Mouse (Mus musculus) cortical plate, adult 2 months (tissue): Measurements from ENCODE around the gene Tex22. TPM values are rescaled to one million over a fixed set of nuclear protein-coding genes. Genes with fewer than 3 reads are reported as not detected.

Source experiments
- H3K27ac ChIP-seq: fragments of 200-500 bp; 2 replicates; pipeline ENCODE4 v1.5.1; 2012; ENCODE audit warnings: low read length, control low read depth, inconsistent platforms; ENCODE audit not compliant: insufficient read depth
- H3K4me1 ChIP-seq: fragments of 200-500 bp; 2 replicates; pipeline ENCODE4 v1.6.1; 2011; ENCODE audit warnings: low read length; ENCODE audit not compliant: control insufficient read depth, insufficient read depth
- H3K4me3 ChIP-seq: fragments of 200-500 bp; 2 replicates; pipeline ENCODE4 v1.5.1; 2011; ENCODE audit warnings: mild to moderate bottlenecking, low read length, control low read depth; ENCODE audit not compliant: insufficient read depth
- CTCF ChIP-seq: fragments of 200-500 bp; IDR thresholded peaks from 2 replicates; pipeline ENCODE4 v1.5.1; 2011; ENCODE audit warnings: mild to moderate bottlenecking, control low read depth, low read length; ENCODE audit not compliant: insufficient read depth; ENCODE audit errors: extremely low read depth
- POLR2A ChIP-seq: fragments of 200-500 bp; IDR thresholded peaks from 2 replicates; pipeline ENCODE4 v1.6.1; 2011; ENCODE audit warnings: mild to moderate bottlenecking, low read length, control low read depth; ENCODE audit not compliant: insufficient read depth; ENCODE audit errors: extremely low read depth
- polyA plus RNA-seq: library from polyadenylated mRNA; depleted of rRNA; stranded (reverse); fragments of >200 nt; gene quantifications from 2 replicates; pipeline ENCODE4 v1.2.3, GENCODE M21; 2012

The Tex22 gene
- polyA plus RNA-seq, 1 experiment: not detected

DNA sequence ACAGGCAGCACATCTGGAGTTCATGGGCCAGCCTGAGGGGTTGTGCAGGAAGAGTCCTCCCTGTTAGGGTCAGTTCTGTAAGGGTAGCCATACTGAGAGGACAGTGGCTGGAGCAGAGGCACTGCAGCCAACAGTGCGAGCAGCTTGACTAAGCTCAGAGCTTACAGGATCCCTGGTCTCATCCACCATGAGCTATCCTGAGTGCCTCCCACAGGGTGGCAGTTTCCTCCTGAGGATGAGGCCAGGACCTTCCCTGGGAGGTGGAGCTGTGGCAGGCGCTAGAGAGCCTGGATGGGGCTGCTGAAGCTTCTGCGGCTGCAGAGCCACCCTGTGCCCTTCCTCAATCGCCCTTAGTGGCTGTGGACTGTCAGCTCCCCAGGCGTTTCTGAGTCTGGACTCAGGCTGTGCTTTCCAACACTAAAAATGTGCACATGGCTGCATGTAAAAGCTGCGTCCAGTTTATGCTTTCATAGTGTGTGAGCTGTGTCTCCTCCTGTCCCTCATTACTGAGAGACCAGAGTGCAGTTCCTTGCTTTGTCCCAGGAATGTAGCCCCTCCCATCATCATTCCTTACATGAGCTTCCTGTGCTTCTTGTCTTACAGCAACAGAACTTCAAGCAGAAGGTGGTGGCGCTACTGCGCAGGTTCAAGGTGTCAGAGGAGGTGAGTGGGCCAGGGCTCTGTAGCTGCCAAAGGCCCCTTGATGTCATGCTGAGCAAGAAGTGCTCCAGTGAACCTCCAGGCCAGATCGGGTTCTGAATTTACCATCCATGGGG is 22.5 kb upstream of the Tex22 start:
- Histone ChIP-seq H3K4me3 (no peak overlapping the region), H3K4me1 (peaks cover 1% of the 10 kb centered on the region; the same call in 1 of the 2 replicates), H3K27ac (no peak overlapping the region)
- no peak for TF ChIP-seq CTCF
- TF ChIP-seq POLR2A: no peak

DNA sequence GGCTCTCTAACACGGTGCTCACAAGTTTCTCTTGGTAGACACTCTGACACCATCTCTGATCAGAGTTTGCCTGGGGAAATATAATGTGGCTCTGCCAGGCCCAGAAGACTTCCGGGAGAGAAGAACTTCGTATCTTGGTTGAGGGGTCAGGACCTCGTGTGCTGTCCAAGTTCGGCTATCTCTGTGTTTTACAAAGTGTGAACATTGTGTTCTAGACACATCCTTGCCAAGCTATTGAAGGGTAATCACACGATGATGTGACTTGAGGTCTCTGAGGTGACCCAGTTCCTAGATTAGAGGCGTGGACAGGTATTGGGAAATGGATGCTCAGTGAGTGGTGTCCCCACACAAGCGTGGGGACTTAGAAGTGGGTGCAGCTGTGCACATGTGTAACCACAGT is 18.2 kb upstream of the Tex22 start:
- TF ChIP-seq POLR2A (no peak), CTCF (no peak)
- Histone ChIP-seq H3K27ac (no peak overlapping the region), H3K4me1 (no peaks in the 10 kb centered on the region), H3K4me3 (no peak overlapping the region)

DNA sequence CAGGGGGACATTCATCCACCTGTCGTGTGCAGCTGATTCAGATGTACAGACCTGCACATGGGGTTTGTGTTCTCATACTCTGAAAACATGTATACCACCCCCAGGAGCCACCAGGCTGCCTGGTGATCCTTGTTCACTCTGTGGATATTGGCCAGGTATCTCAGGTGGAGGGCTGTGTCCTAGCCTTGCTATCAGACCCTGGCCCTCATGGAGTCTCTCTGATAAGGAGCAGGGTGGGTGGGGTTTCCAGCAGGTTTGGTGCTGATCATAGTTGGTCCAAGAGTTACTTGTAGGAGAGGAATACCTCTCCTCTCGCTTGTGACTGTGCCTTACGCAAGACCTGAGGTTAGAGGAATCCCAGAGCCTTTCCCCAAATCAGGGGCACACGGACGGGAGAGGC is 14.1 kb upstream of the Tex22 start:
- no peaks in the 10 kb centered on the region for H3K4me1 ChIP-seq
- no peak overlapping the region for H3K27ac ChIP-seq
- no peak for TF ChIP-seq CTCF
- TF ChIP-seq POLR2A: no peak
- no peak overlapping the region for H3K4me3 ChIP-seq

DNA sequence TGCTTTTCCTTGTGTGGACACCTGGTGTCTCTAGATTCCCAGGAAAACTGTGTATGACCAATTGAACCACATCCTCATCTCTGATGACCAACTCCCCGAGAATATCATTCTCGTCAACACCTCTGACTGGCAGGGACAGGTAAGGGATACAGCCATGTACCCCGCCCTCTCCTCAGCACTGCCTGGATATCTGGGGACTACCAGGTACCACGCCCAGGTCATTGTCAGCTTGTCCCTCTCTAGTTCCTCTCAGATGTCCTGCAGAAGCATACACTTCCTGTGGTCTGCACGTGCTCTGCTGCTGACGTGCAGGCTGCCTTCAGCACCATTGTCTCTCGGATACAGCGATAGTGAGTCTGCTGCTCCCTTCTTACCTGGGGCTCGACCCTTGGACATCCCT is 12.7 kb upstream of the Tex22 start:
- H3K4me1 ChIP-seq: no peaks in the 10 kb centered on the region

DNA sequence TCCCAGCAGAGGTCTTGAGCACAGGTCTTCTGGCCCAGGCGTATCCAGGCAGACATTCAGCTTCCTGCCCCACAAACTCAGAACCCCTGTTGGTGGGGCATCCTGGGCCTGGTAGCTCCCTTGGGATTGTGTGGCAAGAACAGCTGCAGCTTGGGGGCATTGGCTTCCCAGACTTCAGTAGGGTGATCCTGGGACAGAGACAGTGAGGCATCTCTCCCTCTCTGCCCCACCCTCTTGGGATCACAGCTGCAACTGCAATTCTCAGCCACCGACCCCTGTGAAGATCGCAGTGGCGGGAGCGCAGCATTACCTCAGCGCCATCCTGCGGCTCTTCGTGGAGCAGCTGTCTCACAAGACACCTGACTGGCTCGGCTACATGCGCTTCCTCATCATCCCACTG is 12.1 kb upstream of the Tex22 start:
- TF ChIP-seq POLR2A (no peak), CTCF (no peak)
- Histone ChIP-seq H3K27ac (no peak overlapping the region), H3K4me3 (no peak overlapping the region), H3K4me1 (no peaks in the 10 kb centered on the region)

More for the DNA sequence above, 12.7 kb upstream of the Tex22 start:
- no peak overlapping the region for H3K27ac ChIP-seq
- TF ChIP-seq CTCF (no peak), POLR2A (no peak)
- no peak overlapping the region for H3K4me3 ChIP-seq

DNA sequence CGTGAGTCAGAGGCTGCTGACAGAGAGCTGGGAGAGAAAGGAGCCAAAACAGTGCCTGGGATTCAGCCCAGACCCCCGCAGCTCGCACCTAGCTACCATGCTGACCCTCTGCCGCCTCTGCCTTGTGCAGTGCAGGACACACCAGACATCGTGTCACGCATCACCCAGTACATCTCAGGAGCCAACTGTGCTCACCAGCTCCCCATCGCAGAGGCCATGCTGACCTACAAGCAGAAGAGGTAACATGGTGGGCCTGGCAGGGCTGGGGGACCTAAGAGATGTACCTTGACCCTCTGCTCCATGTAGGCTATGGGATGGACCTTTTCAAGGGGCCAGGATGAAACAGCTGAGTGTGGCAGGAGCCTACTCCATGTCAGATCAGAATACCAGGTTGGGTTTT is 10.6 kb upstream of the Tex22 start:
- Histone ChIP-seq H3K27ac (no peak overlapping the region), H3K4me3 (no peak overlapping the region), H3K4me1 (no peaks in the 10 kb centered on the region)
- TF ChIP-seq POLR2A (no peak), CTCF (no peak)

DNA sequence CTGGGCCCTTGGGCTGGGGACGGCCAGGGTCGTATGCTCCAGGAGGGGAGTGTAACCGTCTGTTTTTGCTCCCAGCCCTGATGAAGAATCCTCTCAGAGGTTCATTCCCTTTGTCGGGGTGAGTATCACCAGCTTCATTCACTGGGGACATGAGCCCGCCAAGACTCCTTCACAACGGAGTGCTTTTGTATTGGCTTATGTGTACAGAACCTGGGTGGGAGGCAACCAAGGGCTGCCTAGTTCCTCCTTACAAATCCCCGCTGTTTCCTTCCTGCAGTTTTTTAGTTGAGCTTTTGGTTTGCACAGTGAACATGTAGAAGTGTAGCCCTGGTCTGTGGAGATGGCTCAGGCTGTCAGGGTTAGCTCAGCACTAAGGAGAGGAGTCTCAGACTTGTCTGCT is 6.3 kb upstream of the Tex22 start:
- H3K4me1 ChIP-seq: no peaks in the 10 kb centered on the region
- no peak overlapping the region for H3K4me3 ChIP-seq
- TF ChIP-seq CTCF (no peak), POLR2A (no peak)
- H3K27ac ChIP-seq: no peak overlapping the region

DNA sequence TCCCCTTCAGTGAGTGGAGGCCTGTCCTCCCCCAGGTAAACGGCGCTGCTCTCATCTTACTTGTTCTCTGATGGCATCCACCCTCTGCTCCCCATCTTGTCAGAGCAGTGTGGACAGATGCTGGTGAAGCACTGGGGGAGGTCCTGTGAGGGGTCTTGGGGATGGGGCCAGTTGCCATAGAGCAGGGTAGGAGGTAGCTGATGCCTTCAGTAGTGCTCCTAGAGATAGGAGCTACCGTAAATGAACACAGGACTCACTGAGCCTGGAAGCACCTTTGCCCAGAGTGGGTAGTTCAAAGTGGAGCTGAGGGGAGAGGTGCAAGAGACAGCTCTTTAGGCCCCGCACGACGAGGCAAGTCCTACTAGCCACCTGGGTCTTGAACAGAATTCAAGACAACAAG is 4.9 kb upstream of the Tex22 start:
- no peak overlapping the region for H3K4me3 ChIP-seq
- H3K4me1 ChIP-seq: no peaks in the 10 kb centered on the region
- no peak overlapping the region for H3K27ac ChIP-seq
- TF ChIP-seq CTCF (no peak), POLR2A (no peak)

DNA sequence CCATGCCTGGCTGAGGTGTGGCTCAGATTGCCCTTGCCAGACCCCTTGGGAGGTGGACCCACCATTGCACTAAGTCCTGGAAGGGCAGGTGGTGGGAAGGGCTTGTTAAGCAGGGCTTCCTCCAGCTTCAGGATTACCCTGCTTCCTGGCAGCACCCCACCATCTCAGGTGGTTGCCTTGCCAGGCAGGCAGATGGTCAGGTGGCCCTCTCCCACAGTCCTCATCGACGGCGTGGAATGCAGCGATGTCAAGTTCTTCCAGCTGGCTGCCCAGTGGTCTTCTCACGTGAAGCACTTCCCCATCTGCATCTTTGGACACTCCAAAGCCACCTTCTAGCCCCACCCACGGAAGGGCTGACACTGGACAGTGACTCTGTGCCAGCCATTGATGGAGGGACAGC is 3.0 kb upstream of the Tex22 start:
- Histone ChIP-seq H3K4me1 (0 out of 2 replicates have a peak, but pooled peaks cover 3% of the 10 kb centered on the region), H3K4me3 (no peak overlapping the region), H3K27ac (no peak overlapping the region)
- TF ChIP-seq CTCF (no peak), POLR2A (no peak)

DNA sequence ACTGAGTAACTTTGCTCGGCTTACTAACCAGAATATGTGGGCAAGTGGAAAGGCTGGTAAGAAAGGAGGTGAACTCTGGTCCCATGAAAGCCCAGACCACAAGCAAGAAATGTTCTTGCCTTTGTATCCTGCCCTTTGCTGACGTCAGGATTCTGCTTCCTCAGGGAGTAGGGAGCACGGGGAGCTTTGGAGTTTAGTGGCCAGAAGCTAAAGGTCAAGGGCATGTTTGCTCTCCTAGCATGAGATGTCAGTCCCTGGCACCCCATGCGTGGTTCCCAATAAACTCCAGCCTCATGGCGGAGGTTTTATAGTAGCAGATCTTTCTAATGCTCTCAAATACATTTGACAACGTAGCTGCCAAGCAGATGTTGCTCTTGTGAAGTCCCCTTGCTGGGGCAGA is 2.5 kb upstream of the Tex22 start:
- no peak overlapping the region for H3K4me3 ChIP-seq
- no peak for TF ChIP-seq CTCF
- 0 out of 2 replicates have a peak, but pooled peaks cover 3% of the 10 kb centered on the region for H3K4me1 ChIP-seq
- H3K27ac ChIP-seq: no peak overlapping the region
